Mouse (Mus musculus) ovary, postnatal 14 days (tissue): Measurements from ENCODE around the gene Cyp4a10.
"Not testable (repeated sequence)": the region's sequence is repeated elsewhere in the genome, so short reads cannot be mapped to it uniquely, and the experiment has no call there.

Experiments
- DNase-seq: peaks from one replicate; pipeline ENCODE4 v3.0.0; 2022; ENCODE audit warnings: low spot score

The Cyp4a10 gene

DNA sequence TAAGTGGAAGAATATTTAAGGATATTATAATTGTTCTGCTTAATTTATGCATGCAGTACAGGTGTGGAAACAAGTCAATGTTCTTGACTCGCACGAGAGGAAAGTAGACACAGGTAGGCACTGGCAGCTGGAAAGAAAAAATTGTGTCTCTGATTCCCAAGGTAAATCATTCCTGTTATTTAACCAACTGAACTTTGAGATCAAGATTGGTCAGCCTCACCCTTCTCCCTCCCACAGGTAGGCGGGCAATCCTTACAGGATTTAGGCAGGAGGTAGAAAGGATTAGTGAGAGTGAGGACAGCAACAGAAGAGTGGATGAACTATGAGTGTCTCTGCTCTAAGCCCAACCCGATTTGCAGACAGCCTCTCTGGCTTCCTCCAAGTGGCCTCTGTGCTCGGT, at the start of gene Cyp4a10:
Gene Cyp4a10 (plus strand): TSS at position 265 of the 400 bp plus-strand sequence.
- DNase-seq = not testable (repeated sequence)

GRCm38 (mm10) chr4:115473585-115473984, 44.5 kb upstream of the Cyp4a10 start:
- DNase-seq = not testable (repeated sequence)

DNA sequence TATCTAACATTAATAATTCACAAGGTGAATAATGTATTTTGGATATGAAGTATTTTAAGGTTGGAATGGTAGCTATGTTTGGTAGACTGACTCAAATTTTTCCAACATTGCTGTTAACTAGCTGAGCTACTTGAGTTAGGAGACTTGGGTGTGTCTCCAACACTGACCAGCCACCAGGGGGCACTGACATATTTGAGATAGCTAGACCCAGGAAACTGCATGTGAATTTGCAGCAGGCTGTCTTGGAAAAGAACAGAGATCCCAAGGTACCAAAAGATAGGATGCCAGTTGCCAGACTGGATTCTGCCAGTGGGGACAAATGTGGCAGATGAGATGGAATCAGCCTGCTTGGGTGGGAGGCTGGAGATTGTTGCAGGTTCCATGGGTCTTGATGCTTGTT, 42.0 kb upstream of the Cyp4a10 start:
- DNase-seq = not testable (repeated sequence)

- DNase-seq = no peak
These were observed 36.9 kb upstream of the Cyp4a10 start for GRCm38 (mm10) chr4:115481006-115481652.

DNA sequence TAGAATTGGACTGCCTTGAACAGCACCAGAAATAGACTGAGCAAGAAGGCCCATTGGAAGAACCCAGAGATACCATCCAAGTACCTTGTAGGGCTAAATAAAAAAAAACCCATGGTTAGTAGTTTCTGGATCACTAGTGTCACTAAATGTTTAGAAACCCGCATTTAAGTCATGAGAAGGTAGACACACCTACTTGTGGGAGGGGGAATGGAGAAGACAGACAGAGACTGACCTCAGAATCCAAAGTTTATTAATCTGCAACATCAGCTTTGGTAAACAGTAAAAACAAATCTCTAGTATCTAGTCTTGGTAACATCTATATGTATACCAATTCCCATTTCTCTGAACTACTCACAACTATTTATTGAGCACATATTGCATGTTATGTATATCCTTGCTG, 22.1 kb upstream of the Cyp4a10 start, which contains the start of gene Cyp4a14:
Gene Cyp4a14 (minus strand): TSS at position 142 of the 400 bp plus-strand sequence.
- DNase-seq = no peak

DNA sequence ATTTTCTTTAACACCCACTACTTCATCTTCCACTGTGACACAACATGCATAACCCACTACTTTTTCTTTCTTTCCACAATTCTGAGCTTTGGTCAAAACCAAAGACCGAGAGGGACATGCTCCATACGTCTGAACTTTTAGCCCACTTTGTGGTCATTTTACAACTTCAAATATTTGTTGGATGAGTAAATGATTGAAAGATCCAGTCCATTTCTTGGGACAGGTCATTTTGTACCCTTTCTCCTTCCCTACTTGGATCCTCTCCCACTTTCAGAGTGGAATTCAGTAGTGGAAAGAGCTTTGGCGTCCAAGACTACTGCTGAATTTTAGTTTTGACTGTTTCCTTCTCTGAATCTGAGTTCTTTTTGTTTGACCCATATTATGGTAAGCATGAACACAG, 20.6 kb upstream of the Cyp4a10 start:
- DNase-seq = no peak

DNA sequence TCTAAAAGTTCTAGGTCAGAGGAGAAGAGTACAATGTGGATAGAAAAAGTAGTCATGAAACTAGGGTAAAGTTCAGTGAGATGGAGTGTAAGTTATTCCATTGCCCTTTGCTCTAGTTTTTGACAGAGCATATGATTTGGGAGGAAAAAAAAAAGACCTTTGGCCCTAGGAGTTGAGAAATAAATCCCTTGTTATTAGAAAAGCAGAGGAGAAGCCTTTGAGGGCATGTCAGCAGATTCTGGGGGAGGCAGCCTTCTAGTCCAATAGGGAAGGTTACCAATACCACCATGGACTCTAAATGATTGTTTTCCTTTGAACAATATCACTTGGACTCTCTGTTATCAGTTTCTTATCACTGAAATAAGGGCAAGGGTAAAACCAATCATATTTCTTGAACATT, 4.1 kb upstream of the Cyp4a10 start:
- DNase-seq = not testable (repeated sequence)

- DNase-seq = no peak
These were observed 1.4 kb downstream of the Cyp4a10 start for GRCm38 (mm10) chr4:115519444-115519843.

- no peak for DNase-seq
These were observed 3.7 kb downstream of the Cyp4a10 start for GRCm38 (mm10) chr4:115521766-115522165.

- no peak for DNase-seq
These were observed 27.0 kb downstream of the Cyp4a10 start for GRCm38 (mm10) chr4:115545101-115545500.

DNA sequence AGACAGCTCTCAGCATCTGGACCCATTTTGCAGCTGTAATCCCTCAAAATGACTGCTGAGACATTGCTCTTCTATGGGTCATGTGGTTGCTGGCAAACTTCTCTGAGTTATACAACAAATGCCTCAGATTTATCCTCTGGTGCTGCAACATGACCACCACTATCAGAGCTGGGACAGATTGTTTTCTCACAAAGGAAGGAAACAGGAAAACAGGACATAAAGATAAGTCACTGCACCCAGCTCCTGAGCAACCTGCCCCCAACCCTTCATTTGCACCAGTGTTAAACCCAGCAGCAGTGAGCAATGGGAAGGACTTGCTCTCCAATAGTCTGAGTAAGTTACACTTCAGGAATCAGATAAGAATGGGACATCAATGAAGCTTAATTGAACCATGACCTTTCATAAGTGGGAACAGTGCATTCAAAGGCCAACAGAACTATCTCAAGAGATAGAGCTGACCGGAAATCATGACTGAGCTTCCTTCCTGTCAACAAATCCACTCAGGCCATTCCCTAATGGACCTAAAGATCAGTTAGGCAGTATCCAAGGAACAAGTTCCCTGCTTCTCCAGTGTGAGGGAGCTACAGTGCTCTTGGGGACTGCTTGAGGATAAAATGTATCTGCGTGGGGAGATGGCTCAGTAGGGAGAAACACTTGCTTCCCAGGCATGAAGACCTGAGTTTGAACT, 28.2 kb downstream of the Cyp4a10 start:
- DNase-seq = no peak

DNA sequence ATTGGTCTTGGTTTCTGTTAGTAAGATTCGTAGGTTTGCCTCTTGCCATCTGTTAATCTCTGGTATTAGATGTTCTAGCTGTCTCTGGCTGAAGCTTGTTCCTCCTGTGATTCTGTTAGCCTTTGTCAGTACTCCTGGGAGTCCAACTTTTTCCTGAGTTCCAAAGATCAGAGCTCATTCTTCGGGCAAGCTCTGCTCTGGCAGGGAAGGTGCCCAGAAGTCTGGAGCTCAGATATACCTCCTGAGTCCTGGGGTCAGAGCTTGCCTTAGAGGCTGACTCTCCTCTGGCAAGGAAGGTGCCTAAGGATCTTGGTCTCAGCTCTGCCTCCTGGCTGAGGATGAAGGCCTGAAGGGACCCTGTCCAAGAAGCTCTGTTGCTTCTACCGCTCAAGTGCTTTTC, 34.7 kb downstream of the Cyp4a10 start:
- no peak for DNase-seq

- no peak for DNase-seq
These were observed 37.4 kb downstream of the Cyp4a10 start for GRCm38 (mm10) chr4:115555513-115555912.

DNA sequence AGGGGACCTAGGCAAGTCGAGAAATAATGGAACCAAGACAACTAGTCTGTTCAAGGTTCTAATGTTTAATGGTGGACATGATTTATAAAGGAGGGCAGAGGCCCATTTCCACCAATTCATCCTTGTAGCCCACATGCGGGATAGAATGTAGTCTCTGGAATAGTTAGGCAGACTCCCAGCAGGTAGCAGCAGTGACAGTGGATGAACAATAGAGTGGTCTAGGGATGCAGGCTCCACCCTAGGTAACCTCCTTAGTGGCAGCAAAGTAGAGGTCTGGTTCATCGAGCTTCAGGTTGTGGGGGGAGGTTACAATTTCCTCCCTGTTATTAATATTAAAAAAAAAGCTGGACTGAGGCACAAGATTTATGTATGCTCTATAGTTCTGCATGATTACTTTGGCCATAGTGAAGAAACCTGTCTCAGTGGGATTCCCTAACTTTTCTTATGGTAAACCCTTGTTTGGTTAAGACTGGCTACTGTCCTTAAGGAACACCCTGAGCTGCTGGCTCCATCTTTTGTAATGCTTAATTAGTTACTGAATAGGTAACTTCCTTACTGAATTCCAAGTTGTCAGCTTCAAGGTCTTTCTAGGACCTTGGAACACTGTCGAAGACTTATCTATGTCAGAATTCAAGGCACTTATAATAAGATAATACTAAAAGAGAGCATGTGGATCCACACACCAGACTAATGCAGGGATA, 39.9 kb downstream of the Cyp4a10 start:
- DNase-seq = no peak

- DNase-seq = not testable (repeated sequence)
These were observed 43.2 kb downstream of the Cyp4a10 start for GRCm38 (mm10) chr4:115561236-115561635.

DNA sequence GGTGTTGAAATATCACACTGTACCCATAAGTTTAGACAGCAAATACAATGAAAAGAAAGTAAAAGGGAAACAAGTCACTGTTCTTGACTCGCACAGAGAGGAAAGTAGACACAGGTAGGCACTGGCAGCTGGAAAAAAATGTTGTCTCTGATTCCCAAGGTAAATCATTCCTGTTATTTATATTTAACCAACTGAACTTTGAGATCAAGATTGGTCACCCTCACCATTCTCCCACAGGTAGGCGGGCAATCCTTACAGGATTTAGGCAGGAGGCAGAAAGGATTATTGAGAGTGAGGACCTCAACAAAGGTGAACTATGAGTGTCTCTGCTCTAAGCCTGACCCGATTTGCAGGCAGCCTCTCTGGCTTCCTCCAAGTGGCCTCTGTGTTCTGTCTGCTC, 45.3 kb downstream of the Cyp4a10 start, which contains the start of gene Cyp4a31:
Gene Cyp4a31 (plus strand): TSS at position 249 of the 400 bp plus-strand sequence.
- DNase-seq = no peak

GRCm38 (mm10) chr4:115564469-115565225, 46.6 kb downstream of the Cyp4a10 start:
- not testable (repeated sequence) for DNase-seq

DNA sequence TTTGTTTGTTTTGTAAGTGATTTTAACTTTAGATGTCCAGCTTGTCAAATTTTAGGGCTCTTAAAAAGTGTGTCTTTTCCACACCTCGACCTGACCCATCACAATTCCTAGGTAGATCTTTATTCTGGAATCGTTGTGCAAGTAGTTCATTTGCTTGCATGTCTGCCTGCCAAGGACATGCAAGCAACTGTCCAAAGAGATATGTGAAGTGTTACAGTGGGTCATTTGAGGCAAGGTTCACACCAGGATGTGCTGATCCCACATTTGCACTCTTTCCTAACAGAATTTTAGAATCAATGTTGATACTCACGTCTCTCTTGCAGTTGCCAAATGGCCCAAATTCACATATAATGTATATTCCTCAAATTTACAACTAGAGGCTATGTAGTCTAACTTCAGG, 57.2 kb downstream of the Cyp4a10 start:
- DNase-seq = no peak

- DNase-seq = no peak
These were observed 57.7 kb downstream of the Cyp4a10 start for GRCm38 (mm10) chr4:115575776-115576175.

DNA sequence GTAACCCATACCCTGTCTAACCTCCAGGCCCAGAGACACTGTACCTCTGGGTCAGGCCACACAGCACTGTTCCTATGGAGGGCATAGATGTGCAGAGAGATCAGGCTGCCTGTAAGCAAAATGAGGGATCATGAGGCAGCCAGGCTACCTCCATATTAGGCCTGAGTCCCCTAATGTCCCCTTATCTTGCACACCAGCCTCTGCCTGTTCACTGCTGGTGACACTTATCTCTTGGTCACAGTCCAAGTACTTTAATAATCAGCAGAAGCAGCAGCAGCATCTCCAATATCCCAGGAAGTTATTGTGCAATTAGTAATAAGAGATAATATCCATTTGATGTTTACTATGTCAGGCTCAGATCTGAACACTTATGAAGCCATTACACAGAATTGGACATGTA, 65.0 kb downstream of the Cyp4a10 start:
- DNase-seq = no peak
